Mouse (Mus musculus): ENCODE results near the gene Tut1.
A peak's percentile ranks its signal among the peaks of the same experiment; 100 is the strongest.

DNA sequence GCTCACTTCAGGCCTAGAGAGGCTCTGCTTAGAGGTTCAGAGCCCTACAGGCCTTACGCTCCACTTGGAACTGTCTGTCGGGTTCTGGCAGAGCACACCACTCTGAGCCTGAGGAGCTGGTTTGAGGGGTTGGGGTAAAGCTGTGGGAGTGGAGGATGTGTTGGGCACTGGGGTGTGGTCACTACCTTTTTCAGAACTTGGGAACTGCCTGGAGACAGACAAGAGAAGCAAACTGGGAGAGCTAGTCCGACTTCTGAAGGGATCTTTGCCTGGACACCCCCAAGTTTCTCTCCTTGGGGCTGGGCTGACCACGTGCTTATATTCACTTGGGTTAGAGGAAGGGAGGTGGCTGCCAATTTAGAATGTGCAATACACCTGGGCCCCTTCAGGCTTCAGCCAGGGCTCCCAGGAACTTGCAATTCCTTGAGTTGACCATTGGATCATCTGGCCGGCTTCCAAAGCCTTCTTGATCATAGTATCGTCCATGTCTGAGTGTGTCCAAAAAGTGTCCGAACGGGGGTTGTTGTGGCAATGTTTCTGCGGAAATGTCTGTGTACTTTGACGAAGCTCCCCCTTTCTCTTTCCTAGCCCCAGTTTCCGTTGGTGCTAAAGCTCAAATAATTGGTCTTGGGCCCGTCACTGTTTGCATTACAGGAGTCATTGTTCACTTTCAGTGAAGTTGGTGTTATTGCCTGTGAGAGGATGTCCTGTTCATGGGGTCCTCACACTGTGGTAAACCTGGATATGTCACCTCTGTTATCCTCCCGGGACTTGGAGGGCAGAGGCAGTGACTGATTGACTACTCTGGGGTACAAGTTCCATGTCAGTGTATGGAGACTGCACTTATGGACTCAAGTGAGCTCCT is 38.5 kb downstream of the Tut1 start:
- TF ChIP-seq POLR2A (IDR thresholded peaks at IDR 0.05; ENCODE audit: low read depth, low read length): peak; percentile 72; the same call in 1 of the 2 replicates
- TF ChIP-seq CTCF (IDR thresholded peaks at IDR 0.05; ENCODE audit: borderline replicate concordance, insufficient read depth, low read length): no peak
